Mouse (Mus musculus) lung, postnatal 0 days (tissue): ENCODE data around the gene Zfp354b. TPM values are rescaled to one million over a fixed set of nuclear protein-coding genes. Genes with fewer than 3 reads are reported as not detected.

Experiments
- ATAC-seq: fragments of 200-750 bp; cut with Nextera tagmentation; 2 replicates; pipeline ENCODE4 v1.8.0; 2017; ENCODE audit warnings: moderate library complexity
- DNase-seq: peaks from one replicate; pipeline ENCODE4 v3.0.0-alpha.2; 2016; ENCODE audit warnings: low spot score
- H3K27ac ChIP-seq: fragments of 300-500 bp; sonication (generic); 2 replicates; pipeline ENCODE4 v1.5.1; 2014; ENCODE audit warnings: antibody characterized with exemption, mild to moderate bottlenecking, low read length, mixed read lengths
- H3K27me3 ChIP-seq: fragments of 300-500 bp; sonication (generic); replicated peaks from 2 replicates; pipeline ENCODE4 v1.6.1; 2014; ENCODE audit warnings: low read length, mixed read lengths; ENCODE audit not compliant: insufficient read depth
- H3K36me3 ChIP-seq: fragments of 300-500 bp; sonication (generic); 2 replicates; pipeline ENCODE4 v1.6.1; 2014; ENCODE audit warnings: low read length, mixed read lengths; ENCODE audit not compliant: insufficient read depth
- H3K4me1 ChIP-seq: fragments of 300-500 bp; sonication (generic); 2 replicates; pipeline ENCODE4 v1.6.1; 2014; ENCODE audit warnings: antibody characterized with exemption, low read depth, low read length, mixed read lengths; ENCODE audit not compliant: insufficient read depth
- H3K4me2 ChIP-seq: fragments of 300-500 bp; sonication (generic); replicated peaks from 2 replicates; pipeline ENCODE4 v1.6.1; 2014; ENCODE audit warnings: low read depth, mild to moderate bottlenecking, low read length, moderate library complexity, mixed read lengths
- H3K4me3 ChIP-seq: fragments of 300-500 bp; sonication (generic); 2 replicates; pipeline ENCODE4 v1.5.1; 2014; ENCODE audit warnings: low read depth, low read length
- H3K9ac ChIP-seq: fragments of 300-500 bp; sonication (generic); replicated peaks from 2 replicates; pipeline ENCODE4 v1.6.1; 2014; ENCODE audit warnings: low read depth, mild to moderate bottlenecking
- H3K9me3 ChIP-seq: fragments of 300-500 bp; sonication (generic); 2 replicates; pipeline ENCODE4 v1.6.1; 2016; ENCODE audit warnings: low read length, mixed read lengths
- CTCF ChIP-seq: IDR thresholded peaks from 2 replicates; pipeline ENCODE4 v1.5.1; 2016; ENCODE audit warnings: antibody characterized with exemption, mild to moderate bottlenecking
- EP300 ChIP-seq: IDR thresholded peaks from 2 replicates; pipeline ENCODE4 v1.6.1; 2016; ENCODE audit warnings: antibody characterized with exemption, mild to moderate bottlenecking, control low read depth
- WGBS: fragments of 180-500 bp; shearing (Covaris S2); extraction: QIAGEN DNeasy Blood & Tissue Kit; methylation state at CpG from one replicate; pipeline ENCODE4 v1.1.7; 2014; 5-methylcytosine and 5-hydroxymethylcytosine counted together
- polyA plus RNA-seq: library from polyadenylated mRNA; unstranded; fragments of >200 nt; fragmentation: Nextera tagmentation; extraction: Ambion mirVana; gene quantifications from 2 replicates; pipeline ENCODE4 v1.2.1, GENCODE M21; 2015

Zfp354b gene
- polyA plus RNA-seq, 1 experiment from 2014 or later = 1.1 TPM

DNA sequence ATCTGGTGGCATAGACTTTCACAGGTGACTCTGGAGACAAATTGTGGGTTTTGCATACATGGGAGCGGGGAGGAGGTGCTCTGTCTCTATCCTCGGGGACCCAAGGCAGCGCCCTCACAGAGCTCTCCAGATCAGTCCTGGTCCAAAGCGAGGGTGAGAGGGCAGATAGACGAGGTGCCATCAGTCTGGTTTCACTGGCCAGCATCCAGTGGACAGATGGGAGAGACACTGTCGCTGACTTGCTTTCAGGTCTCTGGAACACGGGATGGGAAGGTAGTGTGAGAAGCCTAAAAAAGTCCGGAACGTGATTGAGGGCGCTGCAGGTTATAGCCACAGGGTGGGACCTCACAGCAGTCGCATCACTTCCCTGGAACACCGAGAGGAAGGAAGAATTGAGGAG, 11.0 kb upstream of the Zfp354b start:
- H3K4me1 ChIP-seq = no peaks in the 10 kb centered on the region
- 65% methylated on average over 12 of the region's 12 CpGs for WGBS
- H3K4me2 ChIP-seq = no peak overlapping the region
- no peak overlapping the region for H3K27ac ChIP-seq
- H3K36me3 ChIP-seq = no peaks in the 10 kb centered on the region
- no peaks in the 10 kb centered on the region for H3K9me3 ChIP-seq
- no peak overlapping the region for H3K4me3 ChIP-seq
- ATAC-seq (no peak), DNase-seq (no peak)
- no peaks in the 10 kb centered on the region for H3K27me3 ChIP-seq
- no peak overlapping the region for H3K9ac ChIP-seq
- TF ChIP-seq EP300 = no peak
- TF ChIP-seq CTCF = no peak

DNA sequence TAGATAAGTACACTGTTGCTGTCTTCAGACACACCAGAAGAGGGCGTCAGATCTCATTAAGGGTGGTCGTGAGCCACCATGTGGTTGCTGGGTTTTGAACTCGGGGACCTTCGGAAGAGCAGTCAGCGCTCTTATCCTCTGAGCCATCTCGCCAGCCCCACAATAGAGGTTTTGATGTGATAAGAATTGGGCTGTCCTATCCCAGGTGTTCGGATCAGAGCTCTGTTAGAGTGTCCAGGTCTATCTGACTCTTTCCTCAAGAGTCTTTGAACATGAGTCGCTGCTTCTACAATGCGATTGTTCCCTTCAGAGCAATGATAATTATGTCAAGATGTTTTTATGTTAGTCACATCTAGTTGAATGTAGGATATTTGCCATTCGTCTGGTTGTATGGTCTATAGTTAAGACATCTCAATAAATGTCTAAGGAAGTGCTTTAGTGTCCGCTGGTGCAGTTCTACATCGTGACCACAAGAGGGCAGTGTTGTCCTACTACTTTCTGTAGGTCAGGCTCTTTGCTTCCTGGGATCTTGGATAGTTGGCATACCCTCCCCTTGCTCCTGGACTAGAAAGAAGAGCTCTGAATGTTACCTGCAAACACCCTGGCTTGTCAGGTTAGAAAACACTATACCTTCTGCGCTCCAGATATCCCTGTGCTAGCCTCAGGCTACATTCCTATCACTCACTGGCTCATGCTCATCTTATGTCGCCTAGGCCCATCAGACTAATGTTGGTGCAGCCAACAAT, 8.4 kb upstream of the Zfp354b start:
- Histone ChIP-seq H3K4me2 (no peak overlapping the region), H3K9me3 (no peaks in the 10 kb centered on the region), H3K27me3 (no peaks in the 10 kb centered on the region), H3K9ac (no peak overlapping the region), H3K36me3 (no peaks in the 10 kb centered on the region), H3K4me3 (no peak overlapping the region), H3K27ac (no peak overlapping the region), H3K4me1 (no peaks in the 10 kb centered on the region)
- TF ChIP-seq CTCF = peak; percentile 96
- no peak for TF ChIP-seq EP300
- DNase-seq (peak; percentile 88), ATAC-seq (peak; percentile 47; the same call in 1 of the 2 replicates)
- WGBS = 36% methylated on average over 14 of the region's 14 CpGs

DNA sequence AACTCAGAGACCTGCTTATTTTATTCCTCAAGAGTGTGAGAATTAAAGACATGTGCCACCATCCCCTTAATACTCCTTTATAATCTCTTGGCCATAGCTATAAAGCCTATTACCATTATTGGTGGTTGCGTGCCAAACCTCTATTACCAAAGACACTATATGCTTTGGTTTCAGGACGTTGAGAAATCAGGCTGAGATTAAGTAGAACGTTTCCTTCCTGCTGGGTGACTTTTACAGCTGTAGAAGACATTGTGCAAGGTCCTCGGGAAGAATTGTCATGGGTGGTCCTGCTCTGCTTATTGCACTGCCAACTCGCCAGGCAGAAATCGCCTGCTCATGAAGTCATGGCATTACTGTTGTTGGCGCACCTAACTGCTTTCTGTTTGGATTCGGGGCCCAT, 7.0 kb upstream of the Zfp354b start:
- Histone ChIP-seq H3K9me3 (no peaks in the 10 kb centered on the region), H3K27ac (no peak overlapping the region), H3K4me1 (no peaks in the 10 kb centered on the region), H3K4me3 (no peak overlapping the region), H3K27me3 (no peaks in the 10 kb centered on the region), H3K4me2 (no peak overlapping the region), H3K36me3 (no peaks in the 10 kb centered on the region), H3K9ac (no peak overlapping the region)
- ATAC-seq = no peak
- no peak for DNase-seq
- TF ChIP-seq CTCF (no peak), EP300 (no peak)
- 65% methylated on average over 8 of the region's 8 CpGs for WGBS

DNA sequence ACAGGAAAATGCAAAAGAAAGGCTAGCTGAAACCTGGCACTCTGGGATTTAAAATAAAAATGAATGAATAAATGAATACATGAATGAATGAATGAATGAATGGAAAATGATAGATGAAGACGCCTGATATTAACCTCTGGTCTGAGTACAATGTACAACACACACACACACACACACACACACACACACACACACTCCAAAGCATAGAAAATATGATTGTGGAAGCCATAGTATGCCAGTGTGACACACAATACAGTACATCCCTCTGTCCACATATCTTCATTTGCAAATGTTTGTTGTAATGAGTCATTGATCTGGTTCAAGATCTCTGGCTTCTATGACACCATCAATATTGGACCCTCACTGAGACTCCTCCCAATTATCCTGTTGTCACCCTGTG, 607 bp upstream of the Zfp354b start:
- Histone ChIP-seq H3K36me3 (no peaks in the 10 kb centered on the region), H3K27me3 (no peaks in the 10 kb centered on the region), H3K9me3 (no peaks in the 10 kb centered on the region), H3K4me1 (no peaks in the 10 kb centered on the region), H3K9ac (no peak overlapping the region), H3K4me2 (no peak overlapping the region), H3K27ac (no peak overlapping the region), H3K4me3 (no peak overlapping the region)
- TF ChIP-seq EP300 = no peak
- TF ChIP-seq CTCF = no peak
- WGBS = 78% methylated on average over 1 of the region's 1 CpGs
- DNase-seq (no peak), ATAC-seq (no peak)

DNA sequence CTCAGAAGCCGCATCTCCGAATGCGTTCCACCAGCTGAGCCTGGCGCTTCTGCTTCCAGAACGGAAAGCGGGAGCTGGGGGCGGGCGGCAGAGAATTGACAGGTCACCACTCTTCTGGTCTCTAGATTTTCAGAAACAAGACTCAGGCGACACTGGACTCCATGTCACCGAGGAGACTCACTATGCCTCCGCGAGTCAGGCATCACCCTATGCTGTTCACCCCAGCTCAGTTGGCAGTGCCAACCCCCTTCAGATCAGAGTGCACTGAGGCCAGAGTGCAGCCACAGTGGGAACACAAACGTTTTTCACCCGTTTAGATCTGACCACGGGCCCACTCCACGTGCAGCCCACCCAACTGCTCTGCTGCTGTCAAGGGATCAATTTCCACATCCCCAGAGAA, 412 bp downstream of the Zfp354b start:
- Histone ChIP-seq H3K4me3 (peak overlapping the region; percentile 72), H3K4me1 (no peaks in the 10 kb centered on the region), H3K27me3 (no peaks in the 10 kb centered on the region), H3K9me3 (no peaks in the 10 kb centered on the region), H3K36me3 (no peaks in the 10 kb centered on the region), H3K27ac (peak overlapping the region; percentile 57), H3K4me2 (peak overlapping the region; percentile 93), H3K9ac (peak overlapping the region; percentile 49)
- ATAC-seq = peak; percentile 53
- no peak for TF ChIP-seq CTCF
- no peak for TF ChIP-seq EP300
- under 1% methylated on average over 16 of the region's 16 CpGs for WGBS
- no peak for DNase-seq

DNA sequence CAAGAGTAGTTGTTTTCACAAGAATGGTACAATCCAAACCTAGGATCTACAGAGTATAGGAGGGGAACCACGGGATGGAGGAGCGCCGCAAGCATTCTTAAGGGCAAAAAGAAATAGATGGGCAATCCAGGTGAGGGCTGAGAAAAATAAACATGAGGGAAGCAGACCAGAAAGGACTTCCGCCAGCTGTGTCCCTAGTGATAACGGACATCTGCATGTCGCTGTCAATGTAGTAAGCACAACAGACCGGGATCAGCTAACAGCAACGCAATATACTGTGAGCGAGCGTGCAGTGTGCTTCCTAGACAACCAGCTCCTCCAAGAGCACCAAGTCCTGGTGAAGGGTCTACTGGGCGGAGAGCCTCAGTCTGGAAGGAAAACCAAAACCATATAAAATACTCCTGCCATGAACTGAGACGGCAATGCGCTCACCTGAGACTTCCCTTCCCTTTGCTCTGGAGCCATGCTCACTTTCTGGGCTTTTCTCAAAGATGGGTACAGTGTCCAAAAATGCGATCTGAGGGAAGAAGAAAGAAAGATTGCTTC, 891 bp downstream of the Zfp354b start:
- TF ChIP-seq EP300 (no peak), CTCF (no peak)
- Histone ChIP-seq H3K27me3 (no peaks in the 10 kb centered on the region), H3K4me3 (peak overlapping the region; percentile 72), H3K4me2 (peak overlapping the region; percentile 93), H3K36me3 (no peaks in the 10 kb centered on the region), H3K9ac (peak overlapping the region; percentile 49), H3K27ac (no peak overlapping the region), H3K9me3 (no peaks in the 10 kb centered on the region), H3K4me1 (no peaks in the 10 kb centered on the region)
- DNase-seq (peak; percentile 32), ATAC-seq (no peak)
- WGBS = 14% methylated on average over 14 of the region's 14 CpGs
